Mouse (Mus musculus): ENCODE measurements around the gene Kat5.

Gene Kat5

DNA sequence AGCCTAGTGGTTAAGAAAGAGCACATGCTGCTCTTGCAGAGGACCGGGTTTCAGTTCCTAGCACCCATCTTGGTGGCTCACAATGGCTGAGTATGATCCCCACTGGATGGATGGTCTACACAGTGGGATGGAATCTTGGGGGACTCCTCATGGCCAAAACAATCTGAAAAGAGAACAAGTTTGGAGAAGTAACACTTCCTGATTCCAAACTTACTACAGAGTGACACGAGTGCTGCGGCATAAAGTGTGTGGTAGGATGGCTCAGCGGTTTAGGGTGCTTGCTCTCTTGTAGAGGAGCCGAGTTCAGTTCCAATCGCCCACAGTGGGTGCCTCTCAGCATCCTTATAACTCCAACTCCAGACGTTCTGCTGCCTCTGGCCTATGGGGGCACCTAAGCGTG, 15.3 kb upstream of the Kat5 start:
- no peak for DNase-seq

DNA sequence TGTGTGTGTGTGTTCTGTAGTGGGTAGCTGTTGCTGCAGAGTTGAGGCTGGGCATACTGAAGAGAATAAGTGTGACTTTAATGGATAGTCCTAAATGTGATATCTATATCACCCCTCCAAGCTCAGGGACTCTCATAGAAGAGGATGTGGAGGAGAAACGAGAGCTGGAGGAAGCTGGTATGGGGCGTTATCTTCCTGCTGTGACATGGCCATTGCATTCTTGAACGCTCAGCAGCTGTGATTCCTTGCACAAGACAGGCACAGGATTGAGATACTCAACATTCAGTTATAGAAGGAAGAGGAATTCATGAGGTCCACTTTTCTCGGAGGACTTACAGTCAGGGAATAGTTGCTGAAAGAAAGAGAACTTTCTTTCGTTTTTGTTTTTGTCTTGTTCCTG, 11.8 kb upstream of the Kat5 start:
- DNase-seq = no peak

DNA sequence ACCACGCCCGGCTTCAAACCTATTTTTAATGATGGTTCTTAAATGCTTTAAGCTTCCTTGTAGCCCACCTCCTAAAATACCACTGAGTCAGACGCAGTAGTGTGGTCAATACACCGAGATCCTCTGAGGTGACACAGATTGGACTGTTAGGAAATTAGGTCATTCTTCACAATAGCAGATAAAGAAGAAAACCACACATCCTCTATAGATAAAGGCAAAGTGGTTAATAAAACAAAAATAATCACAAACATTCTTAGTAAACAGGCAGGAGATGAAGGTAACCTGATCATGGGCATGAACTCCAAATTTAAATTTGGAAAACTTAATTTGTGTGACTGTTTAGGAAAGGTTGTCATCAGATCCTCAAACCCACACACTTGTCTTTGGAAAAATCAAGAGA, 10.0 kb upstream of the Kat5 start:
- DNase-seq = no peak

DNA sequence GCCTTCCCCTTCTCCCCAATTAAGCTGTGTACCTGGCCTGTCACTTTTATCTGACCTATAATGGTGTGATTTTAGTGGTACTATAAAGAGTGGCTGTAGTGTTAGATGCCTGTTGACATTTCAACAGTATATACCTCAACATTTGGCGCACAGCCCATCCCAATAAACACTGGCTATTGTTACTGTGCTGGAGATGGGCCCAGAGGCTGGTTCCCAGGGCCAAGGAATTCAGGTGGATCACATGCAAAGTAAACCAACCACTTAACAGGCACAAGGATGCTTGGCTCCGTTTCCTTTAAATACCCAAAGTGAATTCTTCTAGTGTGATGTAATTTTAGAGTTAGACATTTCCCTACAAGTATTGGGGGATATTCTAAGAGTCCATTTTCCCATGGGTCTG, 4.9 kb upstream of the Kat5 start:
- no peak for DNase-seq

DNA sequence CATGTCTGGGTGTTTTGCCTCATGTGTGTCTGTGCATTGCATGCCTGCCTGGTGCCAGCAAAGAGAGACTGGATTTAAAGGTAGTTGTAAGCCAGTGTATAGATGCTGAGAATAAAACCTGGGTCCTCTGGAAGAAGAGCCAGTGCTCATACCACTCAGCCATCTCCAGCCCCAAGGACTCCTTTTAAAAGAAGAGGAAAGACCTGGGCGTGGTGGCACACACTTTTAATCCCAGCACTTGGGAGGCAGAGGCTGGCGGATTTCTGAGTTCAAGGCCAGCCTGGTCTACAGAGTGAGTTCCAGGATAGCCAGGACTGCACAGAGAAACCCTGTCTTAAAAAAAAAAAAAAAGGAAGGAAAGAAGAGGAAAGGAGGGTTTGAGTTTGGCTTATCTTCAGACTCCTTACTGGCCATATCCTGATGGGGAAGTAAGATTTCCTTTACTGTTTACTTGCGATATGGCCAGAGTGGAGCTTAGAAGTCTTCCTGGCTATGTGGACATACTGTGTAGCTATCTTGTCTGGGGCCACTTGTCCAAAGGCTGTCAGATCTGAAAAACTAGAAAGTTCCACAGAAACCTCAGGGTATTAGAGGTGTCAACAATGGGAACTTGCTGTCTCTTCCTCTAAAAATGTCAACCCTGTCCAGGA, 2.9 kb upstream of the Kat5 start:
- no peak for DNase-seq

DNA sequence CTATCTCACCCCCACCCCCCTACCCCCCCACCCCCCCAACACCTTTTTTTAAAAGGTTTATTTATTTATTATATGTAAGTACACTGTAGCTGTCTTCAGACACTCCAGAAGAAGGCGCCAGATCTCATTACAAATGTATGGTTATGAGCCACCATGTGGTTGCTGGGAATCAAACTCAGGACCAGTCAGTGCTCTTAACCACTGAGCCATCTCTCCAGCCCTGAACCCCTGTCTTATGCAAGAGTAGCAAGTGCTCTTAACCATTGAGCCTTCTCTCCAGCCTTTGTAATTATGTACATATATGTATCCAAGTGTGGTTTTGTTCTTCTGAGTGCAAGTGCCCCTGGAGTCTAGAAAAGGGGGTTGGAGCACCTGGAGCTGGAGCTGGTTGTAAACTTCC, 1.9 kb upstream of the Kat5 start:
- DNase-seq = peak in 1 of 2 experiments; percentile 19

DNA sequence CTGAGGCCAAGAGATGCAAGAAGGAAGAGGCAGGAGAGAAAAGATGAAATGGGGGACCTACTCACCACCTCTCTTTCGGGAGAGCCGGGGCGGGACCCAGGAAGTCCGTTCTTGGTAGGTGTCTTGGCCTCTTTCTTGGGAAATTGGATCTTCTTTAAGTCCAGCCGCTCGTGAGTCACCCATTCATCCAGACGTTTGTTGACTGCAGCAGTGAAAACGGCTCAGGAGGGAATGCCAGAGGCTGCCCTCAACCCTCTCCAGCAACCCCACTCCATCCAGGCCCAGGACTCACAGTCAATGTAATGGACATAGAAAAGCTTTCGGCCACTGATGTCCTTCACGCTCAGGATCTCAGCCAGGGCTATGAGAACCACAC, 878 bp downstream of the Kat5 start:
- DNase-seq = no peak

DNA sequence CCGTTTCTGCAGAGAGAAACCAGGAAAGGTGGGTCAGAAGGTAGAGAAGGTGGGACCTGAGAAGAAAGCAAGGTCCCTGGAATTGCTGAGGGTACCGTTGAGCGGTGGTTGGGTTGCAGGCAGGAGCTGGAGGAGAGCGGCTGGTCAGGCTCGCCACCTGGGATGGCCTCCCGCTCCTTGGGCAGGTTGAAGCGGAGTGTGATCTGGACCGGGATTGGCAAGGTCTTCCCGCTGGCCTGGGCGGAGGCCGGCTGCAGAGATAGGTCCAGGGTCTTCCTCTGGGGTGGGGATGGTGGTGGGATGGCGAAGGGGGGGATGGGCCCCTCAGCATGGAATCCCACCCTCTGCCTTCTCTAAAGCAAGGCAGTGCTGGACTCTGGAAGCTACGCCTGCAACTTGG, 1.3 kb downstream of the Kat5 start:
- no peak for DNase-seq

DNA sequence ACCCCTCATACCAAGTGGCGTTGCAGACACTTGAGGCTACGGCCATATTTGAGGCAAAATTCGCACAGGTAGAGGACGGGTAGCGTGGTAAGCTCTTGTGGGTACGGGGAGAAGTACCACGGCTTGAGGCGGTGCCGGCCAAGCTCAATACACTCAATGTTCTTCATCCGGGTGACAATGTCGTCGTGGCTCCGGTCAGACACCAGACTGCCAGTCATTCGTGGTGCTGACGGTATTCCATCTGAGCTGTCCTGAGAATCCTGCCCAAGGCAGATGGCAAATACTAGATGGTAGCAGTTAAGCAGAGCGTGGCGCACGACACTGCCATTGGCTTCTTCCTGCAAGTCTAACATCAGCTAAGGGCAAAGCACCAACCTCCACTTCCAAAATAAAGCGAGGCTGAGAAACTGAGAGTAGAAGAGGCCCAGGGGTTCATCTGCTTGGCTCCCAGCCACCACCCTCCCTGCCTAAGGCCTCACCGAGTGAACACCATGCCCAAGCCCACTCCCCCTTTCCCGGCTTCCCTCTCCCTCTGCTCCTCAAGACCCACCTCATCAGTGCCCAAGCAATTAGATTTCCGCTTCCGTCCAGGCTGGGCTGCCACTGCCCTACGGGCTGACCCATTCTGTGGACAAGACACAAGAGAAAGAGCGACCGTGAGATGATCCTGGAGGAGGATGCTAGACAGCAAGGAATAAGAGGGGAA, 2.2 kb downstream of the Kat5 start:
- no peak for DNase-seq

DNA sequence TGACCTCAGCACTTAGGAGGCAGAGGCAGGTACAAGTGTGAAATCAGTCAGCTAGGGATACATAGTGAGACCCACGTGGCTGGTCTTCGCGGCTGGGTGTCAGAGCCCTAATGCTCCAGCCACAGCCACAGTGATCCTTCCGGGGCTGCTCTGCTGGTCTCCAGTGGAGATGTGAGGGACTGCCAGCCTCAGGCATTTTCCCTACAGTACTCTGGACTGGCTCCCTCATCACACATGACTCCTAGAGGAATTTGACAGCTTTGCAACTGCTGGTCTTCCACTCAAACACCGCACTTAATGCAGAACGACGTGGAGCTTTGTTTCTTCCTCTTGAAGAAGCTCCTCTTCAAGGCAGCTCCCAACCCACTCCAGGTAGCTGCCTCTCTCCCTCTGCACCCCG, 3.8 kb downstream of the Kat5 start:
- peak in 1 of 2 experiments; percentile 8 for DNase-seq

DNA sequence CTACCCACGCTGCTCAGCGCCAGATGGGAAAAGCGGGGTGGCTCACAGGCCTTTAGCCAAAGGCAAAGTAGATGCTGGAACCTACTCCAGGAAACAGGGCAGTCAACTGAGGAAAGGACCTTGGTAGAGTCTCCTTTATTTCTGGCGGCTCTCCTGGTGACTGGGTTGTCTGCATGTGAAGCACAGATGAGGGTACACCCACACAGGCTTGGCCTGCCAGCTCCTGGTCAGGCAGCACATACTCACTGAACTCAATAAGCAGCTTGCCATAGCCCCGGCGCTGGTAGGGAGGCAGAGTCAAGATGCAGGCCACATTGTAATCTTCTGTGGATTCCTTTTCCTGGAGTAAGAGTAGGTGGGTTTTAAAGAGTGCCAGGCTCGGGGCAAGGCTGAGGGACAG, 4.9 kb downstream of the Kat5 start:
- no peak for DNase-seq

DNA sequence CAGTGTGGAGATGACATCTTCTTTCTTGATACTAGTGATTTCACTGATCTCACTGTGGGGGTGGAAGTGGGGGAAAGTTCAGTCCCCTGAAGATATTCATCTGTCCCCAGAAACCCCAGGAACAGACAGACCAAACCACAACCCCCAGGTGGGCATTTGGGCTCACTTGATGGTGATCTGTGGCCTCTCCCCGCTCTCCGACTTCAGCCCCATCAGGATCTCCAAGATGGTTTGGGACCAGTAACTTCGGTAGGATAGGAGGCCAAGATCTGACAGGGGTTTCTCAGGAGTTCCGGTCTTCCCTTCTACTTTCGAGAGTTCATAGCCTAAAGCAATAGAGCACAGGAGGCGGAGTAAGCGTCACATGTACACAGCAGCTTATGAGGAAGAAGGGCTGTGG, 6.4 kb downstream of the Kat5 start:
- no peak for DNase-seq

DNA sequence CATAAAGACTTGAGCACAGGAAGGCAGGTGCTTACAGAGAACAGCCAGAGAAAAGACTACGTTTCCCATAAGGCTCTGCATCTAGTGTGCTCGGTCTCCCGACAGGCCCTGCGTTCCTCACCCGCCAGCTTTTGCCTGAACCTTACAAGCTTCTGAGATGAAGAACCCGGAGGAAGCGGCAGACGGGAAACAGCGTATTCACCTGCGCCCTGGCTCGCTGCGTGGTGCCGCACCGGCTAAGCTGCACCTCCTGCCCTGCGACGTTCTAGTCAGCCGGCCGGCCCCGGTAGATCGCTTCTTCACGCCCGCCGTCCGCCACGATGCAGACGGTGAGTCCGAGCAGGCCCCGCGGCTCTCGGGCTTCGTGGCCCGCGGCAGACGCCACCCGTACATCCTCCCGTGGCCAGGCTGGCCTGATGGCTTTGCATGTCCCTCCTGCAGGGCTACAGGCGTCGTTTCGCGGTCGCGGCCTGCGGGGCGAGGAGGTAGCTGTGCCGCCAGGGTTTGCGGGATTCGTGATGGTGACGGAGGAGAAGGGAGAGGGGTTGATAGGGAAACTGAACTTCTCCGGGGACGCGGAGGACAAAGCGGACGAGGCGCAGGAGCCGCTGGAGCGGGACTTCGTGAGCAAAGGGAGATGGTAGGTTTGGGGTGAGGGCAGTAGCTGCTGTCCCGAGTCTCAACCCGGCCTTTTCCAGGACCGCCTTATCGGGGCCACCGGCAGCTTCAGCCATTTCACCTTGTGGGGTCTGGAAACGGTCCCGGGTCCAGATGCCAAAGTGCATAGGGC, 8.1 kb downstream of the Kat5 start, which contains the start of gene Rnaseh2c:
Rnaseh2c (plus strand) TSS at position 122 of the 790 bp plus-strand sequence.
- DNase-seq = peak; percentile 83 to 87

DNA sequence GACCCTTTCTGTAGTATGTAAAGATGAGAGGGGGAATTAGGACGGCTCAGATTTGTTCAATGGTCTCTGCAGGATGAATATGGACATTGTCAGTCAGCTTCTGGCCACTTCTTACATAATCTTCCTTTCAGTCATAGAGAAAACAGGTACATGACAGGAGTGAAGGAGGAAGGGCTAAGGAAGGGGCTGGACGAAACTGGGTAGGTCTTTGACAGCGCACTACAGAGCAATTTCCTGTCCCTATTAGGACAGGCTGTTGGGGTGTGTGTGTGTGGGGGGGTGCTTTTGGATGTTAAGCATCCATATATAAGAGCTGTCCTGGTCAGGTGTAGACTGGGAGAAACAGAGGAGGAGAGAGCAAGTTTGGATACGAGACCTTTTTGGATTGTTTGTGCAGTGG, 10.8 kb downstream of the Kat5 start:
- no peak for DNase-seq

DNA sequence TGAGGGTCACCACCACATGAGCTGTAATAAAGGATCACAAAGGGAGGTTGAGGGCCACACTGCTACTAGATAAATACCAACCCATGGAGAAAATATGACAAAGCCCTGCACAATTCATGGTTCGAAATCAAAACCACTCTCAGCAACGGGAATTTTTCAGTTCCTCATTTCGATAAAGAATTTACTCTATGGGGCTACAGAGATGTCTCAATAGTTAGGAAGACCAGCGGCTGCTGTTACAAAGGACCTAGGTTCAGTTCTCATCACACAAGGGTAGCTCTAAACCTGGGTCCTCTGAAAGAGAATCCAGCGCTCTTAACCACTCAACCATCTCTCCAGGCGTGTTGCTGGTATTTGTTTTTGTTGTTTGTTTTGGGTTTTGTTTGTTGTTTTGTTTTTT, 18.1 kb downstream of the Kat5 start:
- DNase-seq = no peak

DNA sequence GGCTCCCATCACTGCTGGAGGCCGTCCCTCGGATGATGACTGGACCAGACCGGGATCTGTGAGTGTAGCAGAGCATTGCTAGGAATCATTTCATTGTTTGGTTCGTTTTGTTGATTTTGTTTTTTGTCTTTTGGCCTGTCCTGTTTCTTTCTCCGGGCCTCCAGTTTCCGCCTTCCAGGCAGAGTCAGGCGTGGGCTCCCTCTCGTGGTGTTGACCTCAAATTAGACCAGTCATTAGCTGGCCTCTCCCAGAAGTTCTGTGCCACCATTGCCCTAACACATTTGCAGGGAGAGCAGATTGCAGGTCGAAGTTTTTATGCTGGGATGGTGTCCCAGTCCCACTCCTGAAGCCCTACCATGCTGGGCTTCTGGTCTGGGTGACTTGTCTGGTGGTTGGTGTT, 20.9 kb downstream of the Kat5 start:
- peak; percentile 21 to 61 for DNase-seq

DNA sequence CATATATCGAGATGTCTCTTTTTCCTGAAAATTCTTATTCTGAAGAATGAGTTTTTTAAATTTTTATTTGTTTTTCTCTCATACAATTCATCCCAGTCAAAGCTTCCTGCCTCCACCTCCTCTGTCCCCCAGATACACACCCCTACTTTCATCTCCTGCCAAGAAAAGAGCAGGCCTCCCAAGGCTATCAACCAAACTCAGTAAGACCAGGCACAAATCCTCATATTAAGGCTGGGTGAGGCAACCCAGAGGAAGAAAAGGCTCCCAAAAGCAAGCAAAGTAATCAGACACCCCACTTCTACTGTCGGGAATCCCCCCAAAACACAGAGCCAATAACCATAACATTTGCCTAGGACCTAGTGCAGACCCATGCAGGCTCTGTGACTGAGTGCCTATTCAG, 28.0 kb downstream of the Kat5 start:
- DNase-seq = no peak

DNA sequence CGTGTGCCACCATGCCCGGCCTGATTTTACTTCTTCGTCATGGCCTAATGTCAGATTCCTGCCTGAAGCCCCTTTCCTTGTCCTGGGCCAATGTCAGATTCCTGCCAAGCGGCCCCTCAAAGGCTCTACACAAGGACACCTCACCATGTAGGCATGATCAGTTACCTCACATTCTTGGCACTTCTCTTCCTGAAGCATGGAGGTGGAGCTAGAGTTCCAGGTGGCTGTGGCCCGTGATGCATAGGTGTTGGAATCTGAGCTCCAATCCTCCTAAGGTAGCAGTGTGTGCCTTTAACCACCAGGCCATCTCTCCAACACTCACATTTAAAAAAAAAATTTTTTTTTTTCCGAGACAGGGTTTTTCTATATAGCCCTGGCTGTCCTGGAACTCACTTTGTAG, 29.3 kb downstream of the Kat5 start:
- no peak for DNase-seq

DNA sequence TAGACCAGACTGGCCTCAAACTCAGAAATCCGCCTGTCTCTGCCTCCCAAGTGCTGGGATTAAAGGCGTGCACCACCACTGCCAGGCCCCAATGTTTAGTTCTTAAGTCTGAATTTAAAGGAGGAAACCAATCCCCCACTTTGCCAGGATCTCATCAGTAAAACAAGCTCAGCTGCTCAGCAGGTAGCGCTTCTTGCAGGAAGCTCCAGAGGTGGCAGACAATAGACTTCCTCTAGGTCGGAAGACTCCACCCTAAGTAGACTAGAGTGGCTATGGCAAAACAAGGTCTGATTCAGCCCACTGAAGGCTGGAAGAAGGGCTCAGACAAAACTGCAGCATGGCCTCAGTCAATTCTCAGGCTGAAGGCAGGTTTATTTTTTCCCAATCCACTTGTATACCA, 30.1 kb downstream of the Kat5 start:
- no peak for DNase-seq

DNA sequence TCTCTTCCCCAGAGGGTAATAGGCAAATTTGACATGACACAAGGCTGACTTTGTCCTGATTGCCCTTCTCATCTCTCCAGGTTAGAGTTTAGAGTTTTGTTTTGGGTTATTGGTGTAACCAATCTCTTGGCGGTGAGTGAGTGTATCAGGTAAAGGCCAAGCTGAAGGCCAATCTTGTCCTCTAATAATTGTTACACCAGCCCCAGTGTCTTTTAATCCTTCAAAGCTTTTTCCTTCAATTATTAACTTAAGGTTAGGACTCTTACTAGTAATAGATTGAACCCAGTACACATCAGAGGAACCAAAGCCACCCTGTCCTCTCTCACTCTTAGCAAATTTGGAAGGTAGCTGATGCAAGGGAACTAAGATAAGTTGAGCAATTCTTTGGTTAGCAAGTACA, 34.7 kb downstream of the Kat5 start:
- DNase-seq = no peak

DNA sequence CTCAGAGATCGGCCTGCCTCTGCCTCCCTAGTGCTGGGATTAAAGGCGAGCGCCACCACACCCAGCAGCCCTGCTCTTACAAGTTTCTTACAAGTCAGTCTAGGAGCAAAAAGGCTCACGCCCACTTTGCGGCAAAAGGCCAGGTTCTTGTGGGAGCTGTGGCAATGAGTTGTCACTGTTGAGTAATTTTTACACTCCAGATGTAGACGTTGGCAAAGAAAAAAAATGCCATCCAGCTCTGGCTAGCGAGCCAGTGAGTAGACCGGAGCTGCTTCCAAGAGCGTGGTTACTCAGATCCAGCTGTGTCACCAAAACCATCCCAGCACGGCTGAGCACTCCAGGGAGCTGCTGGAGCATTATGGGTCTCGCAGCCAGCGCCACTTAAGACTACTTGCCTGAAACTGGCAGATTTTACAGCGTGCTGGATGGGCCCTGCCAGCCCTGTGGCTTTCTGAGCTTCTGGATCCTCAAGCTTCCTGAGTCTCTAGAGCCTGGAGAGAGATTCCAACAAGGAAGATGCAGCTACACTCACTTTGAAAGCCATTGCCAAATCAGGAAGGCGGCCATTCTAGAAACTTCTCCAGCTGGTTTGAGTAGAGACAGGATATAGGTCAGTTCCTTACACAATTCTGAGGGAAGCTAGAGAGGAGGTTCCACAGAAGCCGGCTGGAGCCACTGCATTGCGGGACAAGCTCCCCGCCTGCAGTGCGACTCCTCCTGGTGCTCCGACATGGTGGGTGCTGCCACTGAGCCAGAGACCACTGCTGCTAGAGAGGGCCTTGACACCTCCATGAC, 37.5 kb downstream of the Kat5 start:
- DNase-seq = peak; percentile 58 to 78

DNA sequence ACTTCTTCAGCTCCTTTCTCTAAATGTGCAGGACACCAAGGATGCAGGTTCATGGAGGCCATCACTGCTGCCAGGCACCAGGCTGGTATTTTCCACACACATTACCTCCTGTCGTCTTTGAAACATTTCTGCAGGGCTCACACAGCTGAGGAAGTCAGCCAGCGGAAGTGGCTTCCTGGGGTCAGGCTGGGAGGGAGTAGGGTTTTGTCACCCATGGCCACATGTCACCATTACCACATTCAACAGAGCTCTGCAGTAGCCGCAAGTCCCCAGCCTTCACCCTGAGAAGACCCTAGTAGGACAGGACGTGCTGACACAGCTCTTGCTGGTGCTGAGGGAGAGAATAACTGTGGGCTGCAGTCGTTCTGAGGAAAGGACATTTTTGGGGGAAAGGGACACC, 38.2 kb downstream of the Kat5 start:
- peak; percentile 19 to 29 for DNase-seq
